Mouse (Mus musculus): ENCODE measurements at regions not wholly inside any gene's neighbourhood (a gene's known extent, or its start where the extent isn't known, plus 50 kb on each side); places are given as distances from the start of the nearest gene placed in this dataset.

GRCm38 (mm10) chr6:80862256-80862655, 843.6 kb downstream of the Lrrtm4 start:
- no peak overlapping the region for H3K27ac ChIP-seq (replicated peaks; ENCODE audit: low read depth, low read length)
- 65% methylated on average over 2 of the region's 2 CpGs for WGBS
- no peak overlapping the region for H3K4me2 ChIP-seq (ENCODE audit: low read depth, low read length)
- H3K36me3 ChIP-seq (ENCODE audit: control insufficient read depth, insufficient read depth, low read length), result no peaks in the 10 kb centered on the region
- H3K9ac ChIP-seq (ENCODE audit: low read depth, low read length), result no peak overlapping the region
- no peaks in the 10 kb centered on the region for H3K4me1 ChIP-seq (ENCODE audit: control insufficient read depth, insufficient read depth, low read length)
- no peak overlapping the region for H3K4me3 ChIP-seq (ENCODE audit: low read depth, low read length)
- ATAC-seq (ENCODE audit: low read depth), result no peak
- no peaks in the 10 kb centered on the region for H3K27me3 ChIP-seq (replicated peaks; ENCODE audit: control insufficient read depth, insufficient read depth, low read length)
- no peaks in the 10 kb centered on the region for H3K9me3 ChIP-seq (ENCODE audit: control insufficient read depth, low read length)
- no peak for DNase-seq (ENCODE audit: low spot score)

DNA sequence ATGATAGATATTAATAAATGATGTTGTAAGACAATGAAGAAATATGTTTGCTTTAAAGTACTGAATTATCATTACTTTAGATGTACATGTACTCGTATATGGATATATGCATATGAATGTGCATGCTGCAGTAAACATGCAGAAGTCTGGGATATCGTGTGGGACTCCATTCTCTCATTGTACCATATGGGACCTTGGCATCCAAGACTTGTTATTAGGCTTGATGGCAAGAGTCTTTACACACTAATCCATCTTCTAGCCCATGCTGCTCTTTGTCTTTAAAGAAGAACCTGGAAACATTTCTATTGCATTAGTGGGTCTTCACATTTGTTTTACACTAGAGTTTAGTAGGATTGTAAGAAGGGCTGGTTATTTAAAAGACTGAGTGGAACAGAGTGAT, 844.1 kb downstream of the Lrrtm4 start:
- no peak overlapping the region for H3K4me2 ChIP-seq (ENCODE audit: low read depth, low read length)
- H3K9ac ChIP-seq (ENCODE audit: low read depth, low read length), result no peak overlapping the region
- no peak overlapping the region for H3K4me3 ChIP-seq (ENCODE audit: low read depth, low read length)
- H3K27ac ChIP-seq (replicated peaks; ENCODE audit: low read depth, low read length), result no peak overlapping the region
- no peaks in the 10 kb centered on the region for H3K36me3 ChIP-seq (ENCODE audit: control insufficient read depth, insufficient read depth, low read length)
- no peaks in the 10 kb centered on the region for H3K27me3 ChIP-seq (replicated peaks; ENCODE audit: control insufficient read depth, insufficient read depth, low read length)
- 82% methylated on average over 2 of the region's 2 CpGs for WGBS
- no peak for DNase-seq (ENCODE audit: low spot score)
- ATAC-seq (ENCODE audit: low read depth), result no peak
- H3K9me3 ChIP-seq (ENCODE audit: control insufficient read depth, low read length), result no peaks in the 10 kb centered on the region
- H3K4me1 ChIP-seq (ENCODE audit: control insufficient read depth, insufficient read depth, low read length), result no peaks in the 10 kb centered on the region

DNA sequence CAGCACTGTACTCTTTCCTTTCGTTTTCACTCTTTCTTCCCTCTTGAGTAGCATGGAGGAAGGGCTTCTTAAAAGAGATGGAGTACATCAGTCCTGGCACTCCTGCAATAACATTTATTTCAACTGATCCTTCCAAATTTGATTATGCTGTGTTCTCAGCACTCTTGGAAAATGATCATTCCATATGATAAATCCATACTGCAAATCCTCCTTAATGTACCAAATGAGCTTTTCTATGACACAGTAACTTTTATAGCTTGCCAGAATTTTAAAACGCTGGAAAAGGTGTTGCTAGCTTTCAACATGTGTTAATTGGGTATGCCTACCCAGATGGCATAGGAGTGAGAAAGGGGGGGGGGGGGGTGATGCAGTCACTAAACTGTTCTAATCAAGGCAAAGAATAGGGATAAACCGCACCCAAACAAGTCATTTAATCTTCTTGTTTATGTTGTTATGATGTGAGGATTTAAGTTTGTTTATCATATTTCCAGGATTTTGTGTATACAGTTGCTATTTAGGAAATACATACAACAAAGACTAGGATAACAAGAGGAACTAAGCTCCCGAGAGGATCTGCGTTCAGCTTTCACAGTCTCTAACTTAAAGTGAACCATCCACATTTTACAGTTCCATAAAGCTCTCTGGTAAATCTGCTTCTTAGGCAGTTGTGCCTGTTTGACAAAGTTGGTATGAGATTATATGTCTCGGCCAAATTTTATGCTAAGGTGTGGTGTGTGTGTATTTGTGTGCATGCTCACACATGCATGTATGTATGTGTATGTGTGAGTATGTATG, 847.3 kb downstream of the Lrrtm4 start:
- no peak for DNase-seq (ENCODE audit: low spot score)
- Histone ChIP-seq H3K9me3 (ENCODE audit: control insufficient read depth, low read length) (no peaks in the 10 kb centered on the region), H3K36me3 (ENCODE audit: control insufficient read depth, insufficient read depth, low read length) (no peaks in the 10 kb centered on the region), H3K9ac (ENCODE audit: low read depth, low read length) (no peak overlapping the region), H3K4me2 (ENCODE audit: low read depth, low read length) (no peak overlapping the region), H3K27ac (replicated peaks; ENCODE audit: low read depth, low read length) (no peak overlapping the region), H3K27me3 (replicated peaks; ENCODE audit: control insufficient read depth, insufficient read depth, low read length) (no peaks in the 10 kb centered on the region), H3K4me3 (ENCODE audit: low read depth, low read length) (no peak overlapping the region), H3K4me1 (ENCODE audit: control insufficient read depth, insufficient read depth, low read length) (no peaks in the 10 kb centered on the region)
- no peak for ATAC-seq (ENCODE audit: low read depth)
- WGBS, result 78% methylated on average over 6 of the region's 6 CpGs

GRCm38 (mm10) chr6:80885363-80885762, 866.7 kb downstream of the Lrrtm4 start:
- WGBS, result 49% methylated on average over 3 of the region's 3 CpGs
- Histone ChIP-seq H3K9me3 (ENCODE audit: control insufficient read depth, low read length) (no peaks in the 10 kb centered on the region), H3K27me3 (replicated peaks; ENCODE audit: control insufficient read depth, insufficient read depth, low read length) (no peaks in the 10 kb centered on the region), H3K4me2 (ENCODE audit: low read depth, low read length) (no peak overlapping the region), H3K27ac (replicated peaks; ENCODE audit: low read depth, low read length) (no peak overlapping the region), H3K36me3 (ENCODE audit: control insufficient read depth, insufficient read depth, low read length) (no peaks in the 10 kb centered on the region), H3K4me3 (ENCODE audit: low read depth, low read length) (no peak overlapping the region), H3K4me1 (ENCODE audit: control insufficient read depth, insufficient read depth, low read length) (no peaks in the 10 kb centered on the region), H3K9ac (ENCODE audit: low read depth, low read length) (no peak overlapping the region)
- peak; percentile 67 for DNase-seq (ENCODE audit: low spot score)
- no peak for ATAC-seq (ENCODE audit: low read depth)

- H3K9ac ChIP-seq (ENCODE audit: low read depth, low read length), result no peak overlapping the region
- H3K36me3 ChIP-seq (ENCODE audit: control insufficient read depth, insufficient read depth, low read length), result no peaks in the 10 kb centered on the region
- H3K4me3 ChIP-seq (ENCODE audit: low read depth, low read length), result no peak overlapping the region
- no peak overlapping the region for H3K4me2 ChIP-seq (ENCODE audit: low read depth, low read length)
- no peaks in the 10 kb centered on the region for H3K4me1 ChIP-seq (ENCODE audit: control insufficient read depth, insufficient read depth, low read length)
- H3K27me3 ChIP-seq (replicated peaks; ENCODE audit: control insufficient read depth, insufficient read depth, low read length), result no peaks in the 10 kb centered on the region
- WGBS, result 83% methylated on average over 2 of the region's 2 CpGs
- 0 out of 2 replicates have a peak, but pooled peaks cover 2% of the 10 kb centered on the region for H3K9me3 ChIP-seq (ENCODE audit: control insufficient read depth, low read length)
- ATAC-seq (ENCODE audit: low read depth), result no peak
- H3K27ac ChIP-seq (replicated peaks; ENCODE audit: low read depth, low read length), result no peak overlapping the region
- DNase-seq (ENCODE audit: low spot score), result no peak
Measured at GRCm38 (mm10) chr6:80905220-80905619, 886.5 kb downstream of the Lrrtm4 start.

- Histone ChIP-seq H3K4me1 (ENCODE audit: control insufficient read depth, insufficient read depth, low read length) (no peaks in the 10 kb centered on the region), H3K4me3 (ENCODE audit: low read depth, low read length) (no peak overlapping the region), H3K27ac (replicated peaks; ENCODE audit: low read depth, low read length) (no peak overlapping the region), H3K9me3 (ENCODE audit: control insufficient read depth, low read length) (no peaks in the 10 kb centered on the region), H3K27me3 (replicated peaks; ENCODE audit: control insufficient read depth, insufficient read depth, low read length) (no peaks in the 10 kb centered on the region), H3K9ac (ENCODE audit: low read depth, low read length) (no peak overlapping the region), H3K4me2 (ENCODE audit: low read depth, low read length) (no peak overlapping the region), H3K36me3 (ENCODE audit: control insufficient read depth, insufficient read depth, low read length) (no peaks in the 10 kb centered on the region)
- DNase-seq (ENCODE audit: low spot score), result no peak
- no peak for ATAC-seq (ENCODE audit: low read depth)
- WGBS, result 61% methylated on average over 1 of the region's 1 CpGs
Measured at GRCm38 (mm10) chr6:80929799-80930198, 911.1 kb downstream of the Lrrtm4 start.

DNA sequence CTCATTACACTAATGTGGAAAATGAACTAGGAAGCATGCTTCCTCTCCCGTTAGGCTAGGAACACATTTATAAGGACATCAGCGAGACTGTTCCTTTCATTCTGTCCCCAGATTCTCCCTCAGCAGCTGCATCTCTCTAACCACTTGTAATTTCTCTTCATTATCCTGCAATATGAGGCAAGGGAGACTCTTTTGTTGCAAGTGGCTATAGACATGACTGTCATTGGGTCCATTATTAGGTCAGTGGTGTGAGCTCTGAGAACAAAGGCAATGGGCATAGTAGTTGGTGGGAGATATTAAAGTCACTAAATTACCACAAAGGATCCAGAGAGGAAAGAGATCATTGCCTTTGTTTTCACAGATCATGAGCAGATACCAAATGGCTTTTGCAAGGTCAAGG, 948.3 kb upstream of the Gcfc2 start:
- Histone ChIP-seq H3K9ac (ENCODE audit: low read depth, low read length) (no peak overlapping the region), H3K9me3 (ENCODE audit: control insufficient read depth, low read length) (no peaks in the 10 kb centered on the region), H3K36me3 (ENCODE audit: control insufficient read depth, insufficient read depth, low read length) (no peaks in the 10 kb centered on the region), H3K27ac (replicated peaks; ENCODE audit: low read depth, low read length) (no peak overlapping the region), H3K4me1 (ENCODE audit: control insufficient read depth, insufficient read depth, low read length) (no peaks in the 10 kb centered on the region), H3K4me3 (ENCODE audit: low read depth, low read length) (no peak overlapping the region), H3K4me2 (ENCODE audit: low read depth, low read length) (no peak overlapping the region), H3K27me3 (replicated peaks; ENCODE audit: control insufficient read depth, insufficient read depth, low read length) (no peaks in the 10 kb centered on the region)
- DNase-seq (ENCODE audit: low spot score) (no peak), ATAC-seq (ENCODE audit: low read depth) (no peak)
- 70% methylated on average over 2 of the region's 2 CpGs for WGBS

DNA sequence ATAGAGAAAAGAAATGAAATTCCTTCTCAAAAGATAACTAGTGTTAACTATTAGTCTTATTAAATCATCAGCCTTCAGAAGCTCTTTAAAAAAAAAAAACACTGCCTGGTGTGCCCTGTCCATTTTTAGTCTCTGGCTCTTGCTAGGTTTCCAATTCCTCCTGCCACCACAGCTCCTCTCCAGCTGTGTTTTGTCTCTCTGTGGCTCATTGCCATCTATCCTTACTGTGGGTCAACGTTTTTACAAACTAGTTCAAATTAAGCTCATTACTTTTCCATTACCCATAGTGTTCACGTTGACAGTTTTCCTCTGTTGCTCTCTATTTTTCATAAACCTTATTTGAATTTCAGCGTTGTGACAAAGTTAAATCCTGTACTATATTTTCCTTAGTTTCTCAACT, 930.0 kb upstream of the Gcfc2 start:
- H3K27me3 ChIP-seq (replicated peaks; ENCODE audit: control insufficient read depth, insufficient read depth, low read length), result no peaks in the 10 kb centered on the region
- ATAC-seq (ENCODE audit: low read depth), result no peak
- no peak overlapping the region for H3K27ac ChIP-seq (replicated peaks; ENCODE audit: low read depth, low read length)
- 57% methylated on average over 3 of the region's 3 CpGs for WGBS
- H3K9ac ChIP-seq (ENCODE audit: low read depth, low read length), result no peak overlapping the region
- no peaks in the 10 kb centered on the region for H3K36me3 ChIP-seq (ENCODE audit: control insufficient read depth, insufficient read depth, low read length)
- H3K4me3 ChIP-seq (ENCODE audit: low read depth, low read length), result no peak overlapping the region
- no peaks in the 10 kb centered on the region for H3K9me3 ChIP-seq (ENCODE audit: control insufficient read depth, low read length)
- no peaks in the 10 kb centered on the region for H3K4me1 ChIP-seq (ENCODE audit: control insufficient read depth, insufficient read depth, low read length)
- no peak for DNase-seq (ENCODE audit: low spot score)
- H3K4me2 ChIP-seq (ENCODE audit: low read depth, low read length), result no peak overlapping the region

DNA sequence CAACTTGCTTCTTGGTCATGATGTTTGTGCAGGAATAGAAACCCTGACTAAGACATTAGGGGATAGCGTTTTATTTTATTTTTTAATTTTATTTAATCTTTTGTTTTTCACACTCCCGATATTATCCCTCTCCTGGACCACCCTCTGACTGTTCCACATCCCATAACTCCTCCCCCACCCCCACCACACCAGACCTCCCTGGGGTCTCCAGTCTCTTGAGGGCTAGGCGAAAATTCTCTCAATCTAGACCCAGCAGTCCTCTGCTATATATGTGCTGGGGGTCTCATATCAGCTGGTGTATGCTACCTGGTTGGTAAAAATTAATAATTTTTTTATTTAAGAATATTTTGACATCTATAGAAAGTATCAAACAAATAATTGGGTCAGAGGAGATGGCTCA, 898.9 kb upstream of the Gcfc2 start:
- ATAC-seq (ENCODE audit: low read depth) (no peak), DNase-seq (ENCODE audit: low spot score) (no peak)
- Histone ChIP-seq H3K4me1 (ENCODE audit: control insufficient read depth, insufficient read depth, low read length) (no peaks in the 10 kb centered on the region), H3K4me2 (ENCODE audit: low read depth, low read length) (no peak overlapping the region), H3K27ac (replicated peaks; ENCODE audit: low read depth, low read length) (no peak overlapping the region), H3K27me3 (replicated peaks; ENCODE audit: control insufficient read depth, insufficient read depth, low read length) (no peaks in the 10 kb centered on the region), H3K4me3 (ENCODE audit: low read depth, low read length) (no peak overlapping the region), H3K9me3 (ENCODE audit: control insufficient read depth, low read length) (no peaks in the 10 kb centered on the region), H3K36me3 (ENCODE audit: control insufficient read depth, insufficient read depth, low read length) (no peaks in the 10 kb centered on the region), H3K9ac (ENCODE audit: low read depth, low read length) (no peak overlapping the region)
- 90% methylated on average over 3 of the region's 3 CpGs for WGBS

Measured in embryonic facial prominence, embryonic 14.5 days (tissue).